Mouse (Mus musculus) hematopoietic stem cell, adult 5-6 weeks (primary cell): ENCODE data around the gene Siglece. TPM values are rescaled to one million over a fixed set of nuclear protein-coding genes. Genes with fewer than 3 reads are reported as not detected.

Experiments used
- ATAC-seq, 2 experiments: fragments of 125-278 bp in 1 of 2; replicated peaks in 1 of 2; 2 replicates each; pipeline ENCODE4 v1.8.0; 2016 to 2017; ENCODE audit warnings: inconsistent platforms in 2 of 2, mild to moderate bottlenecking in 2 of 2, moderate number of reproducible peaks in 2 of 2, low read depth in 1 of 2, moderate TSS enrichment in 1 of 2; ENCODE audit not compliant: low FRiP score in 2 of 2, poor library complexity in 2 of 2, severe bottlenecking in 2 of 2, insufficient read depth in 1 of 2, low TSS enrichment in 1 of 2
- total RNA-seq: library from RNA; stranded (forward); fragments of 172-1452, 232-1000 nt; gene quantifications from 2 replicates; pipeline ENCODE4 v1.2.3, GENCODE M21; 2017

Gene Siglece
- total RNA-seq, 1 experiment from 2014 or later, result 1.7 TPM

GRCm38 (mm10) chr7:43642587-43642986 is 17.4 kb downstream of the Siglece start:
- peak in 1 of 2 experiments; percentile 60; a peak in 1 of 4 replicates for ATAC-seq

- no peak; a peak in 1 of 4 replicates for ATAC-seq
Measured at GRCm38 (mm10) chr7:43637118-43637517, 22.8 kb downstream of the Siglece start.

- ATAC-seq, result peak; percentile 63 to 74; a peak in 3 of 4 replicates
Measured at GRCm38 (mm10) chr7:43636194-43636593, 23.8 kb downstream of the Siglece start.

GRCm38 (mm10) chr7:43634500-43634899 is 25.5 kb downstream of the Siglece start, which contains the start of gene Ceacam18:
TSS of gene Ceacam18 (plus strand) at chr7:43634707.
- ATAC-seq, result no peak

GRCm38 (mm10) chr7:43633940-43634339 is 26.0 kb downstream of the Siglece start:
- ATAC-seq, result no peak

GRCm38 (mm10) chr7:43625794-43626422 is 34.1 kb downstream of the Siglece start:
- no peak for ATAC-seq

GRCm38 (mm10) chr7:43625065-43625464 is 34.9 kb downstream of the Siglece start:
- ATAC-seq, result no peak

- no peak for ATAC-seq
Measured at GRCm38 (mm10) chr7:43623819-43624218, 36.1 kb downstream of the Siglece start.

- ATAC-seq, result peak; percentile 29 to 49; a peak in 2 of 4 replicates
Measured at GRCm38 (mm10) chr7:43622927-43623326, 37.0 kb downstream of the Siglece start.

GRCm38 (mm10) chr7:43613816-43614551 is 46.0 kb downstream of the Siglece start:
- ATAC-seq, result peak in 1 of 2 experiments; percentile 66; a peak in 1 of 4 replicates

GRCm38 (mm10) chr7:43608316-43608824 is 51.6 kb downstream of the Siglece start:
- no peak for ATAC-seq

- ATAC-seq, result peak; percentile 42 to 48; a peak in 1 of 4 replicates
Measured at GRCm38 (mm10) chr7:43607743-43608287, 52.1 kb downstream of the Siglece start.

GRCm38 (mm10) chr7:43606896-43607742 is 52.8 kb downstream of the Siglece start, which contains the start of gene Zfp819:
TSS of gene Zfp819 (plus strand) at chr7:43607169.
- ATAC-seq, result peak; percentile 79 to 85

- no peak for ATAC-seq
Measured at GRCm38 (mm10) chr7:43601884-43602283, 58.1 kb downstream of the Siglece start.
